Mouse (Mus musculus) effector memory CD4-positive, alpha-beta T cell, adult 7 months (primary cell): Measurements from ENCODE around the gene Dhrs13. TPM values are rescaled to one million over a fixed set of nuclear protein-coding genes. Genes with fewer than 3 reads are reported as not detected.

Source experiments
- polyA plus RNA-seq: library from polyadenylated mRNA; unstranded; fragments of 100-300 nt; shearing (Covaris generic); gene quantifications from one replicate; pipeline ENCODE4 v1.2.1, GENCODE M21; 2017

The Dhrs13 gene
- polyA plus RNA-seq, result 3.2 TPM

DNA sequence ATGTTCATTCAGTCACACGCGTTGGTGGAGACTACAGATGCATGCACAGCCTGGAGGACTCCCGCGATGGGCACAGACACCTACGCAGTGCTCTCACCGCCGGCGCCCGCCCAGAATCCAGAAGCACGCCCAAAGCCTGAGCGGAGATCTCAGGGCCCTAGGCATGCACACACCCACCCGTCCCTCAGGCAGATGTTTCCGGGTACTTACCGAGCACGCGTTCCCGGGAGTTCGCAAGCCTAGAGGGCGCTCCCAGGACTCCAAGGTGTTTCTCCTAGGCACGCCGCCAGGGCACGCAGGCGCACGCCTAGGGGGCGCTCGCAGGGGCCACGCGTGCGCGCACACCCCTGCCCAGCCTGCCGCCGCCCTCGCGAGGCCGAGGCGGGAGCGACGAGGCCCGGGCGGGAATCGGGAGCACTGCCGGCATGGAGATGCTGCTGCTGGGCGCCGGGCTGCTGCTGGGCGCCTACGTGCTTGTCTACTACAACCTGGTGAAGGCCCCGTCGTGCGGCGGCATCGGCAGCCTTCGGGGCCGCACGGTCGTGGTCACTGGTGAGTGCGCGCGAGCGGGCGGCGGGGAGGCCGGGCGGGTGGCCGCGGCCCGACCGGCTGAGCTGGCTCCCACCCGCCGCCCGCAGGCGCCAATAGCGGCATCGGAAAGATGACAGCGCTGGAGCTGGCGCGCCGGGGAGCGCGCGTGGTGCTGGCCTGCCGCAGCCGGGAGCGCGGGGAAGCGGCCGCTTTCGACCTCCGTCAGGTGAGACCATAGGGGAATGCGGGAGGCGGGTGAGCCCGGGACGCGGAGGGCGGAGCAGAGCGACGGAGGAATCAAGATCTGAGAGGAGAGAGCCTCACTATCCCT, at the start of gene Dhrs13:
Dhrs13 (plus strand) TSS at position 334 of the 862 bp plus-strand sequence.

GRCm38 (mm10) chr11:77982441-77982905, 49.6 kb upstream of the Dhrs13 start, which contains the start of gene Phf12:
Gene Phf12 (plus strand): TSS chr11:77982754.

GRCm38 (mm10) chr11:78037831-78038752, 6.0 kb downstream of the Dhrs13 start, which contains the start of gene Flot2:
Gene Flot2 (plus strand): TSS chr11:78037931.

GRCm38 (mm10) chr11:78079961-78080921, 48.2 kb downstream of the Dhrs13 start, which contains the start of gene Eral1:
Gene Eral1 (minus strand): TSS chr11:78080383.

Other genes with a start within 250 kb of the Dhrs13 start
- gene Gm10277, start 244.5 kb upstream of the Dhrs13 start, polyA plus RNA-seq, result not detected
- gene Pipox, start 138.2 kb upstream of the Dhrs13 start, polyA plus RNA-seq, result 0.62 TPM
- gene Sez6, start 101.5 kb upstream of the Dhrs13 start, polyA plus RNA-seq, result 0.34 TPM
- gene Phf12, start 49.5 kb upstream of the Dhrs13 start, polyA plus RNA-seq, result 31.7 TPM
- 21.3 TPM for gene Flot2, start 5.7 kb downstream of the Dhrs13 start, polyA plus RNA-seq
- 32.3 TPM for gene Eral1, start 48.1 kb downstream of the Dhrs13 start, polyA plus RNA-seq
- 16.0 TPM for gene Fam222b, start 62.4 kb downstream of the Dhrs13 start, polyA plus RNA-seq
- 113 TPM for gene Traf4, start 133.3 kb downstream of the Dhrs13 start, polyA plus RNA-seq
- gene Nek8, start 144.4 kb downstream of the Dhrs13 start, polyA plus RNA-seq, result 17.3 TPM
- 8.1 TPM for gene Tlcd1, start 144.4 kb downstream of the Dhrs13 start, polyA plus RNA-seq
- gene Rpl23a, start 151.3 kb downstream of the Dhrs13 start, polyA plus RNA-seq, result 1,583 TPM
- gene Rab34, start 156.2 kb downstream of the Dhrs13 start, polyA plus RNA-seq, result not detected
- 0.28 TPM for gene Proca1, start 161.1 kb downstream of the Dhrs13 start, polyA plus RNA-seq
- 114 TPM for gene Sdf2, start 213.5 kb downstream of the Dhrs13 start, polyA plus RNA-seq
- 35.0 TPM for gene Supt6, start 213.7 kb downstream of the Dhrs13 start, polyA plus RNA-seq
- 57.3 TPM for gene 2610507B11Rik, start 229.5 kb downstream of the Dhrs13 start, polyA plus RNA-seq